Mouse (Mus musculus) right cerebral cortex, adult 18-20 months (tissue): ENCODE data around the gene Homer2.

Experiments used
- DNase-seq: peaks from one replicate; pipeline ENCODE4 v3.0.0; 2022; ENCODE audit warnings: mixed read lengths

Gene Homer2

DNA sequence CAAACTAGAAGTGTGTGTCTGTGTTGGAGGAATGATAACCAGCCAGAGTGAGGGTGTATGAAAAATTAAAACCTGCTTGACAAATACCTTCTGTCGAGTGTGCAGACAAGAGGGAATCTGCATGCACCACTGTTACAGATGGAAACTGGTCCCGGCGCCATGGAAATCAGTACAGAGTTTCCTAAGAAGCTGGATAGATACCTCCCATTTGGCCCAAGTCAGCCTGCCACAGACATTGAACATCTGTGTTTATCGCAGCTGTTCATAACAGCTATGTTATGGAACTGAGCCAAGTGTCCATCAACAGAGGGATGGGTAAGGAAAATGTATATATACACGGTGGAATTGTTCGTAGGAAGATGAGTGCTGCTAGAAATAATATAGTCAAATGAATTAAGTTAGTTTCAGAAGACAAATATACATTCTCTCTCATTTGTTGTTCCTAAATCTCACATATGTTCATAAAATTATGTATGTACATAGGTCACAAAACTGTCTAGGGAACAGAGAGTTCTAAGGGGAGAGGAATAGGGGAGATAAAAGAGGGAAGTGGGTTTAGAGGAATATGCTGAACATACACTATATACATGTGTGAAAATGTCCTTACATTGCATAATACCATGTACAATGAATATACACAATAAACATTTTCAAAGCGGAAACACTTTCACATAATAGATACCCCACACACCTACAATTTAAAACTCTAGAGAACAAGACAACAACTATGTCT is 149.9 kb downstream of the Homer2 start:
- no peak for DNase-seq

DNA sequence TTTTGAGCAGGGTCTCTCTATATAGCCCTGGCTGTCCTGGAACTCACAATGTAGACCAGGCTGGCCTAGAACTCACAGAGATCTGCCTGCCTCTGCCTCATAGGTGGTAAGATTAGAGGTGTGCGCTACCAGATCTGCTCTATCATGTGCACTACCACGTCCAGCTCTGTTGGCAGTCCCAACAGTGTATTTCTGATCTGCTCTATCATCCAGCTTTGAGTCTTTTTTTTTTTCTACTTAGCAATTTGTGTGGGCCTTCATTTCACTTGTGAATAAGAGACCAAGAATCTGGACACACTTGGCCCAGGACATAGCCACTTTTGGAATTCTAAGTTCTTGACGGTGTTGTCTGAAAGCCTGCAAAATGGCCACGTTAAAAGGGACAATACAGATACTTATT is 150.5 kb downstream of the Homer2 start:
- no peak for DNase-seq

DNA sequence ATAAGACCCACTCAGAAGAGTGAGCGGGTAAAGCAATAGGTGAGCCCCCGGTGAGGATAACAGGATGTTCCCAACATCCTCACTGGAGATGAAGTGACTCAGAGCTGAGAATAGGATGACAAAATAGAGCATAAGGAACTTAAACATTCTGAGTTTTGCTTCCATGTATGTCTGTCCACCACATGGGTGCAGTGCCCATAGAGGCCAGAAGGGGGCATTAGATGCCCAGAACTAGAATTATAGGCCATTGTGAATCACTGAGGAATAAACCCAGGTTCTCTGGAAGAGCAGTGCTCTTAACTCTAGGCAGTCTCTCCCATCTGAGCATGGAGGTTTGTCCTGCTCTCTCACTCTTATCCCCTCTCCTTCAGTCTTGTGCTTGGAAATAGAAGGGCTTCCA is 153.0 kb downstream of the Homer2 start:
- no peak for DNase-seq

DNA sequence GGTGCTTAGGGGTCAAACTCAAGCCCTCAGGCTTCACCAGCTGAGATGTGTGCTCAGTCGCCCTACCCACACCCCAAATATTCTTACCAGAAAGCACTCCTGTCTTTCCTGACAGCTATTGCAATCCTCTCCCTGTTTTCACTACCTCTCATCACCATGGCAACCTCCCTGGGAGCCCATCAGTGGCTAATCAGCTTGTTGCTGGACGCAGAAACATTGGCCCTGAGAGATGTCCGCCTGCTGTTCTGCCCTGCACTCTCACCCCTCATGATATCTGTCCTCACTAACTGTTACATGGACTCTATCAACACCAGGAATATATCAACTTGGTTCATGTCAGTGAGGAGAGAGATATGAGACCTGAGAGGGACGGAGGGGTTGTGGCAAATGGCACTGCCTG is 153.7 kb downstream of the Homer2 start:
- DNase-seq = no peak
